Mouse (Mus musculus): ENCODE data around the gene Exosc10. TPM values are rescaled to one million over a fixed set of nuclear protein-coding genes. Genes with fewer than 3 reads are reported as not detected.

The Exosc10 gene
- total RNA-seq, 2 experiments from 2014 or later = 59.4 to 70.4 TPM

DNA sequence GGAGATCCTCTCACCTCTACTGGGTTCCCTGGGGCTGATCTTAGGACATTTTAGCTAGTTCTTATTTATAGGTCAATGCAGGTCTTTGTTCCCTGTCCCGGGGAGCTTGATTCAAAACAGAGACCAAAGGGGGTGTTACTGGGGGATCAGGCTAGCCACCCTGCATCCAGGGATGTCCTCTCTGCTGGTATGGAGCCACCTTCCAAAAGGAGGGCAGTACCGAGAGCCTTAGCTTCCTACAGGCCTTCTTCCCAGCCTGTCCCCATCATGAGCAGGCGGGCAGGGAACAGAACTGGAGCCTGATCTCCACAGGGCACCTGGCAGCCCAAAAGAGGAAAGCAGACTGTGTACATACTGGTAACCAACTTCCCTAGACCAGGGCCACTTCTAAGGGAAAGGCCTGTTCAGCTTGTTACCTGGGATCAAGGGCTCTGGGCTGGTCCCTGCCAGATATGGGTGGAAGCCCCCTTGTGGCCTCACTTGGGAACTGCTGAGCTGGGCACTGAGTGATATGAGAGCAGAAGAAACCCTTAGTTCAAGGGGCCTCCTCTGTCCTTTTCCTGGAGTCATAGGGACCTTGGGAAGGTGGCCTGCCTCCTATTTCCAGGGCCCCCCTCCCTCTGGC is 46.4 kb downstream of the Exosc10 start:
- peak; percentile 85 for ATAC-seq (replicated peaks; ENCODE audit: poor library complexity)

DNA sequence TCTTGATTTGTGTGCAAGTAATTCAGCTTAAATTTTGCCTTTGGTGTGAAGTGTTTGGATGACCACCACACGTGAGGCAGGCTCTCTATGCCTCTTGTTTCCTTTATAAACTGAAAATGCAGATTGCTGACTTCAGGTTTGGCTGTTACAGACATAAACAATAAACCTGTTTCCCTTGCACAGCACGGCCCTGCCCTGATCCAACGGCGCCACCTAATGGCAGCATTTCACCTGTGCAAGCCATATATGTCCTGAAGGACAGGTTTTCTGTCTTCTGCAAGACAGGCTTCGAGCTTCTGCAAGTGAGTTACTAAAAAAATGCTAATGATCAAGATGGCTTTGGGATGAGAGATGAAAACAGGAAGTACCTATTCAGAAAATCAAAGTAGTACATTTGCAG is 49.5 kb downstream of the Exosc10 start:
- peak; percentile 80 for ATAC-seq (replicated peaks; ENCODE audit: poor library complexity)

GRCm38 (mm10) chr4:148609805-148610204 is 51.6 kb downstream of the Exosc10 start:
- ATAC-seq (replicated peaks; ENCODE audit: poor library complexity) = no peak

- ATAC-seq (replicated peaks; ENCODE audit: poor library complexity) = no peak
Observed at GRCm38 (mm10) chr4:148610631-148611364, 52.6 kb downstream of the Exosc10 start.

- ATAC-seq (replicated peaks; ENCODE audit: poor library complexity) = no peak
Observed at GRCm38 (mm10) chr4:148612557-148612956, 54.3 kb downstream of the Exosc10 start.

- no peak for ATAC-seq (replicated peaks; ENCODE audit: poor library complexity)
Observed at GRCm38 (mm10) chr4:148613738-148614137, 55.5 kb downstream of the Exosc10 start.

- no peak for ATAC-seq (replicated peaks; ENCODE audit: poor library complexity)
Observed at GRCm38 (mm10) chr4:148619805-148620204, 61.6 kb downstream of the Exosc10 start.

DNA sequence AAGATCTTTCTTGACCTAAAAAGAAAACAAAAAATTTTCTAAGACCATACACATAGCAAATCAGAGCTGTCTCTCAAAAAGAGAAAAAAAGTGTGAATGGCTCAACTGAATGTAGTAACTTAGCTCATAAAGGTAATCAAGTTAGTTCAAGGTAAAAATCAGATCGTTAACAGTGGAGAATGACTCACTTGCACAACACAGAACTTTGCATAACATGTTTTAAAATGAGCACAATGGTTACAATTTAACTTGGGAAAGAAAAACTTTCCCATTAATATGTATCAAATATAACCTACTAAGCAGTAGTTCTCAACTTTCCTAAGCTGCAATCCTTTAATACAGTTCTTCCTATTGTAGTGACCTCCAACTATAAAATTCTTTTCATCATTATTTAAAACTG is 62.5 kb downstream of the Exosc10 start:
- no peak for ATAC-seq (replicated peaks; ENCODE audit: poor library complexity)

- ATAC-seq (replicated peaks; ENCODE audit: poor library complexity) = no peak
Observed at GRCm38 (mm10) chr4:148622485-148622884, 64.3 kb downstream of the Exosc10 start.

DNA sequence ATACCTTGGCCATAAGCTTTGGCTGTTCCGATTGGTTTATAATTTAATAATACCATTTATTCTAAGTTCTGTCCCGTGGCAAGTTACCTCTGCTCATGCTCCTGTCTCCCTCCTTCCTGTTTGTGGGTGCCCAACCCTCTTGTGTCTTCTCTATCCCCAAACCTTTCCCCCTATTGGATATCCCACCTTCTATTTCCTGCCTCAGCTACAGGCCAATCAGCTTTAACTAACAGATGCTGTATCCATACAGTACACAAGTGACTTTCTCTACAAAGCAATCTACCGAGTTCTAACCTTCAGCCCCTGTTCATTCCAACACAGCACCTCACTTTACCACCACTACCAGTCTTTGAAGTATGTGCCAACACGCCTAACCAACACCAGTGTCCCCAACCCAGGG is 65.4 kb downstream of the Exosc10 start:
- no peak for ATAC-seq (replicated peaks; ENCODE audit: poor library complexity)

- ATAC-seq (replicated peaks; ENCODE audit: poor library complexity) = no peak
Observed at GRCm38 (mm10) chr4:148625010-148625409, 66.8 kb downstream of the Exosc10 start.

DNA sequence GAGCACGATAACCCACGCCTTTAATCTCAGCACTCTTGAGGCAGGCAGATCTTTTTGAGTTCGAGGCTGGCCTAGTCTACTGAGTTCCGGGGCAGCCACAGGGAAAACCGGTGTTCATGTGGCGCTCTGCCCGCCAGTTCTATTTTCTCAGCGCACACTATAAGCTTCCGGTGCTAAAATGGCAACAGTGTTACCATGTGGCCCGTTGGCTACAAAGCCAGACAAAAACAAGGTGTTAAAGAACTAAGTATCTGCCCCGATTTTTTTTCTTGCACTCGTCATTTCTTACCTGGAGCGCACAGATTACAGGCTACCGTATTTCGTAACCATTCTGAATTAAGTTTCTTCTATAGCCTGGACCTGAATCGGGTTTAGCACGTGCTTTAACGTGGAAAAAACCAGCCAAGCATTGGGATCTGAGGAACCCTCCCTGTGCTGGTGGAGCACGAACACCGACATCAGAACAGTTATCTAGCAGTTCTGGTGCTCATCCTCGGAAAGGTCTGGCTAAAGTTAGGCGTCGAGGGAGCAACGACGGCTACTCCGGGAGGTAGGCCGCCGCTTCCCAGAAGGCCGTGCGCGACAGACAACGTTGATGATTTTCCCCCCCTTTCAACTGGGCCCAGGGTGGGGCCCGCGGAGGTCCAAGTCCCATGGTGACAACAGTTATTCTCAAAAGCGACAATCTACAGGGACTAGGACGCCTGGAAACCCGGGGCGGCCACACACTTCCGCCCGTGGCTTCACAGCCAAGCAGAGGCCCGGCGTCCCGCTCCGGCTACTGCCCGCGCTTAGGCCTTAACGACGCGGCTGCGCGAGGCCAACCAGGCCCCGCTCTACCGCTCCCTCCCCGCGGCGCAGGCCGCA is 67.8 kb downstream of the Exosc10 start:
- ATAC-seq (replicated peaks; ENCODE audit: poor library complexity) = peak; percentile 42

- peak; percentile 85 for ATAC-seq (replicated peaks; ENCODE audit: poor library complexity)
Observed at GRCm38 (mm10) chr4:148626623-148627185, 68.5 kb downstream of the Exosc10 start, which contains the start of gene Tardbp. Gene Tardbp (minus strand): TSS chr4:148627019.

DNA sequence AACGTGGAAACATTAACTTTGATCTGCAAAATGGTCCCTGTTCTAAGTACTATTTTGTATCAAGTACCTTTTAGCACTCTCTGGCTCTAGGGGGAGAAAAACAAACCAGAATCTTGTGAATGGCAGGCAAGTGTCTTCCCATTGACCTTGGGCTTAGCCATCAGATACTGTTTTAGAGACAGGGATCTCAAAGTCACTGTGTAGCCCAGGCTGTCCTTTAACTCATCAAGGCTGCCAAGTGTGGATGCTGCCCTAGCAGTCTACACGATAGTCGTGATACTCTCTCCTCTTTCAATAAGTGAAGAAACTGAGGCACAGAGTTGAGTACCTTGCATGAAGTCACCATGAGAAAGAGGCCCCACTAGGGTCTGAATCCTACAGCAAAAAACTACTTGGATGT is 69.0 kb downstream of the Exosc10 start:
- ATAC-seq (replicated peaks; ENCODE audit: poor library complexity) = no peak

Other genes with a start within 250 kb of the Exosc10 start
- 10.8 and 12.7 TPM in 2 replicates for gene Ubiad1, start 113.7 kb upstream of the Exosc10 start, total RNA-seq (2015)
- gene Ubiad1, start 113.7 kb upstream of the Exosc10 start, total RNA-seq (2017) = 11.3 TPM in 2 replicates
- gene Mtor, start 109.8 kb upstream of the Exosc10 start, total RNA-seq (2015) = 23.2 and 23.5 TPM in 2 replicates
- gene Mtor, start 109.8 kb upstream of the Exosc10 start, total RNA-seq (2017) = 14.7 and 17.9 TPM in 2 replicates
- gene Angptl7, start 58.0 kb upstream of the Exosc10 start, total RNA-seq (2015) = not detected in 2 replicates
- not detected in 2 replicates for gene Angptl7, start 58.0 kb upstream of the Exosc10 start, total RNA-seq (2017)
- gene Srm, start 33.1 kb downstream of the Exosc10 start, total RNA-seq (2015) = 228 and 250 TPM in 2 replicates
- gene Srm, start 33.1 kb downstream of the Exosc10 start, total RNA-seq (2017) = 55.7 and 60.8 TPM in 2 replicates
- not detected in 2 replicates for gene Masp2, start 44.1 kb downstream of the Exosc10 start, total RNA-seq (2015)
- gene Masp2, start 44.1 kb downstream of the Exosc10 start, total RNA-seq (2017) = 0.04 TPM in 1 of 2 replicates, not detected in the other
- gene Tardbp, start 68.6 kb downstream of the Exosc10 start, total RNA-seq (2015) = 300 and 381 TPM in 2 replicates
- 512 and 640 TPM in 2 replicates for gene Tardbp, start 68.6 kb downstream of the Exosc10 start, total RNA-seq (2017)
- not detected in 2 replicates for gene Gm572, start 84.9 kb downstream of the Exosc10 start, total RNA-seq (2015)
- not detected in 2 replicates for gene Gm572, start 84.9 kb downstream of the Exosc10 start, total RNA-seq (2017)
- gene Casz1, start 246.0 kb downstream of the Exosc10 start, total RNA-seq (2015) = 4.7 and 5.5 TPM in 2 replicates
- gene Casz1, start 246.0 kb downstream of the Exosc10 start, total RNA-seq (2017) = 2.4 and 3.5 TPM in 2 replicates